ENCODE assay signal across 10 mouse cellular contexts in genomic region chr6:87982506-87982905, GRCm38 (mm10). TPM values are rescaled to one million over a fixed set of nuclear protein-coding genes. Genes with fewer than 3 reads are reported as not detected.
DNase-seq lines count a peak whose midpoint lies in the region; ATAC-seq and TF ChIP-seq lines count a peak whose summit lies in the region.
"Had no signal": no experiment of that assay in that cellular context is flagged by ENCODE, and none has a peak within 500 bp of the region (broad histone marks: within the 10 kb centered on the region; RNA-seq: fewer than 3 reads in every experiment).

No protein-coding gene starts in this region.

- H3K9ac ChIP-seq in lung, embryonic 14.5 days: peak overlapping the region; percentile 89
- H3K9ac ChIP-seq in intestine, embryonic 15.5 days: no peak overlapping the region
- H3K9ac ChIP-seq in neural tube, embryonic 15.5 days (replicated peaks): peak overlapping the region; percentile 94

- peak overlapping the region; percentile 84 for H3K4me2 ChIP-seq in lung, embryonic 14.5 days
- peak overlapping the region; percentile 77 for H3K4me2 ChIP-seq in intestine, embryonic 15.5 days (replicated peaks)
- peak overlapping the region; percentile 78 for H3K4me2 ChIP-seq in neural tube, embryonic 15.5 days

- no peak for TF ChIP-seq POLR2A in thymus, adult 2 months (IDR thresholded peaks at IDR 0.05; ENCODE audit: control insufficient read depth, extremely low read depth, insufficient read depth, low read length, poor library complexity)

- no peak overlapping the region for H3K27ac ChIP-seq in lung, embryonic 14.5 days (ENCODE audit: low read depth)
- H3K27ac ChIP-seq in forebrain, embryonic 10.5 days: peak overlapping the region; percentile 99
- no peak overlapping the region for H3K27ac ChIP-seq in intestine, embryonic 15.5 days
- H3K27ac ChIP-seq in neural tube, embryonic 15.5 days (replicated peaks): peak overlapping the region; percentile 93
- H3K27ac ChIP-seq in thymus, adult 2 months (ENCODE audit: control insufficient read depth, insufficient read depth, low read length): no peak overlapping the region

- TF ChIP-seq CTCF in lung, embryonic 14.5 days (IDR thresholded peaks at IDR 0.05; ENCODE audit: low read depth): no peak
- no peak for TF ChIP-seq CTCF in thymus, adult 2 months (IDR thresholded peaks at IDR 0.05; ENCODE audit: borderline replicate concordance, control insufficient read depth, extremely low read depth, insufficient read depth, low read length, poor library complexity)

- WGBS in lung, embryonic 14.5 days: 59% methylated on average over 9 of the region's 9 CpGs
- WGBS in forebrain, embryonic 10.5 days: 76% methylated on average over 9 of the region's 9 CpGs
- 65% methylated on average over 9 of the region's 9 CpGs for WGBS in intestine, embryonic 15.5 days
- WGBS in neural tube, embryonic 15.5 days: 72% methylated on average over 9 of the region's 9 CpGs
- 48% methylated on average over 9 of the region's 9 CpGs for WGBS in thymus, adult 2 months

- H3K4me3 ChIP-seq in lung, embryonic 14.5 days (ENCODE audit: low read depth, low read length): peak overlapping the region; percentile 93
- H3K4me3 ChIP-seq in forebrain, embryonic 10.5 days: peak overlapping the region; percentile 97
- H3K4me3 ChIP-seq in intestine, embryonic 15.5 days (replicated peaks): peak overlapping the region; percentile 83; the same call in 1 of the 2 replicates
- peak overlapping the region; percentile 95 for H3K4me3 ChIP-seq in neural tube, embryonic 15.5 days (replicated peaks)
- no peak overlapping the region for H3K4me3 ChIP-seq in thymus, adult 2 months (ENCODE audit: control insufficient read depth, insufficient read depth, low read length)

- no peak for DNase-seq in lung, embryonic 14.5 days
- no peak for DNase-seq in lung, postnatal 36 days
- DNase-seq in forebrain, embryonic 10.5 days (ENCODE audit: extremely low spot score, low spot score): no peak
- DNase-seq in thymus, adult 2 months: no peak
- DNase-seq in c-Kit-positive CD71-positive TER-119-positive erythroid progenitor cells, embryonic 14.5 days (ENCODE audit: low spot score): no peak
- DNase-seq: cerebellum, adult 8-10 months; right cerebral cortex, postnatal 25 days had no signal

- peaks cover 12% of the 10 kb centered on the region for H3K4me1 ChIP-seq in lung, embryonic 14.5 days (ENCODE audit: insufficient read depth)
- peaks cover 23% of the 10 kb centered on the region for H3K4me1 ChIP-seq in forebrain, embryonic 10.5 days
- H3K4me1 ChIP-seq in intestine, embryonic 15.5 days (replicated peaks): peaks cover 11% of the 10 kb centered on the region
- H3K4me1 ChIP-seq in neural tube, embryonic 15.5 days: peaks cover 21% of the 10 kb centered on the region
- peaks cover 13% of the 10 kb centered on the region for H3K4me1 ChIP-seq in thymus, adult 2 months (replicated peaks; ENCODE audit: control insufficient read depth, insufficient read depth, low read length)

- no peak for ATAC-seq in lung, embryonic 14.5 days (ENCODE audit: insufficient read depth)
- no peak for ATAC-seq in intestine, embryonic 15.5 days
- no peak for ATAC-seq in neural tube, embryonic 15.5 days (ENCODE audit: low FRiP score)
- ATAC-seq in granulocyte monocyte progenitor cell, adult 5-6 weeks (replicated peaks; ENCODE audit: poor library complexity, severe bottlenecking): no peak

- H3K27me3 ChIP-seq in lung, embryonic 14.5 days (ENCODE audit: insufficient read depth, low read length): no peaks in the 10 kb centered on the region
- no peaks in the 10 kb centered on the region for H3K27me3 ChIP-seq in forebrain, embryonic 10.5 days (ENCODE audit: poor library complexity, severe bottlenecking)
- H3K27me3 ChIP-seq in intestine, embryonic 15.5 days (replicated peaks): no peaks in the 10 kb centered on the region
- no peaks in the 10 kb centered on the region for H3K27me3 ChIP-seq in neural tube, embryonic 15.5 days (replicated peaks)
- peaks cover 4% of the 10 kb centered on the region; the same call in 1 of the 2 replicates for H3K27me3 ChIP-seq in thymus, adult 2 months (ENCODE audit: control insufficient read depth, insufficient read depth, low read length)

- H3K36me3 ChIP-seq in lung, embryonic 14.5 days (ENCODE audit: insufficient read depth): peaks cover 31% of the 10 kb centered on the region
- H3K36me3 ChIP-seq in forebrain, embryonic 10.5 days (replicated peaks): peaks cover 56% of the 10 kb centered on the region
- H3K36me3 ChIP-seq in intestine, embryonic 15.5 days: no peaks in the 10 kb centered on the region
- H3K36me3 ChIP-seq in neural tube, embryonic 15.5 days: peaks cover 13% of the 10 kb centered on the region
- no peaks in the 10 kb centered on the region for H3K36me3 ChIP-seq in thymus, adult 2 months (ENCODE audit: control insufficient read depth, insufficient read depth, low read length)

- no peaks in the 10 kb centered on the region for H3K9me3 ChIP-seq in lung, embryonic 14.5 days (ENCODE audit: low read depth, low read length)
- H3K9me3 ChIP-seq in forebrain, embryonic 10.5 days: no peaks in the 10 kb centered on the region
- H3K9me3 ChIP-seq in intestine, embryonic 15.5 days: no peaks in the 10 kb centered on the region
- no peaks in the 10 kb centered on the region for H3K9me3 ChIP-seq in neural tube, embryonic 15.5 days (replicated peaks)

RNA-seq across cellular contexts. Expression of gene H1fx, which starts 1.1 kb away (rescaled TPM):
- 62.9 and 74.4 TPM in 2 replicates for polyA plus RNA-seq in lung, embryonic 14.5 days (2014; fragmentation: Nextera tagmentation; extraction: Ambion mirVana)
- polyA plus RNA-seq in forebrain, embryonic 10.5 days (2016; fragmentation: Nextera tagmentation; extraction: Ambion mirVana): 20.1 and 20.3 TPM in 2 replicates
- polyA plus RNA-seq in intestine, embryonic 15.5 days (2015; fragmentation: Nextera tagmentation; extraction: Ambion mirVana): 23.4 and 29.6 TPM in 2 replicates
- polyA plus RNA-seq in neural tube, embryonic 15.5 days (2015; fragmentation: Nextera tagmentation; extraction: Ambion mirVana): 23.4 and 37.1 TPM in 2 replicates
- 9.8 and 25.4 TPM in 2 replicates for polyA plus RNA-seq in thymus, adult 2 months (2012; rRNA removed)
- total RNA-seq in granulocyte monocyte progenitor cell, adult 5-6 weeks (2014; fragmentation: Nextera tagmentation): 1.4 and 4.9 TPM in 2 replicates
- 0.78 and 2.7 TPM in 2 replicates for total RNA-seq in granulocyte monocyte progenitor cell, adult 5-6 weeks (2017)

Comparison
In these comparisons a context has a peak if more than half of its experiments do, and no peak if none do; other contexts are left out.
1. H3K27ac ChIP-seq: peak in forebrain, embryonic 10.5 days (single experiment) and neural tube, embryonic 15.5 days (single experiment); none in lung, embryonic 14.5 days (single experiment), intestine, embryonic 15.5 days (single experiment) and thymus, adult 2 months (single experiment).
2. Peak in every context shown above with its lines, with median percentiles within 50 percentile points of each other: H3K4me2 ChIP-seq.